Mouse (Mus musculus) skeletal muscle tissue, adult 2 months (tissue): ENCODE measurements at regions not wholly inside any gene's neighbourhood (a gene's known extent, or its start where the extent isn't known, plus 50 kb on each side); places are given as distances from the start of the nearest gene placed in this dataset.

Experiments
- DNase-seq: peaks from one replicate; pipeline ENCODE4 v3.0.0-alpha.2; 2012; ENCODE audit warnings: low read depth, low spot score

DNA sequence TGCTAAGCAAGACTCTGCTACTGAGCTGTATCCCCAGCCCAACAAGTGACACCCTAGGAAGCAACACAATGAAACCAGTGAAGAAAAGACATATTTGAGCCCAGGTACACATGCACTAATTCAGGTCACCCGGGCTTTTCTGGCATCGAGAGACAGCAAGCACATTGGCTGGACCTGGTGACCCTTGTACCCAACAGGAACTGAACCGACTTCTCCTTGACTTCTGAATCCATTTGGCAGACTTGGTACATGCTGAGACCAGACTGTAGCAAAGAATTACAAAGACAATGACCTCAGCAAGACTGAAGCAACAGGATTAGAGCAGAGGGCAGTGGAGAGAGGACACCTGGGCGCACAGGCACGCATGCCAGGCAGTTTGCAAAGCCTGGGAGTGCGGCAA lies 79.1 kb downstream of the Sema4f start:
- no peak for DNase-seq

DNA sequence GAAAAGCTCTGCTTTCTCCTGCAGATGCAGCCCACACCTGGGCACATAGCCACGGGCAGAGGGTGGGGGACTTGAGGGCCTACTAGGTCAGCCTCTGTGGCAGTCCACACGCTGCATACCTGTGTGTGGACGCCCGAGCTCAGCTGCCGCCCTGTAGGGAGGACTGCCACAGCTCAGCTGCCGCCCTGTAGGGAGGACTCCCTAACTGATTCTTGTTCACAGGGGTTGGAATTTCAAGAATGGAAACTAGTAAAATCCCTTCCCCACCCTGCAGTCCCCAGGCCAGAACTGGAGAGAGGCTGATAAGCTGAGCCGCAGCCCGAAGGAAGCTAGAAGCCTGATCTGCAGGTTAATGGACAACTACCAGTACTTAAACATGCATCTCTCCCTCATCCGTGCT lies 82.0 kb upstream of the Hk2 start:
- no peak for DNase-seq

DNA sequence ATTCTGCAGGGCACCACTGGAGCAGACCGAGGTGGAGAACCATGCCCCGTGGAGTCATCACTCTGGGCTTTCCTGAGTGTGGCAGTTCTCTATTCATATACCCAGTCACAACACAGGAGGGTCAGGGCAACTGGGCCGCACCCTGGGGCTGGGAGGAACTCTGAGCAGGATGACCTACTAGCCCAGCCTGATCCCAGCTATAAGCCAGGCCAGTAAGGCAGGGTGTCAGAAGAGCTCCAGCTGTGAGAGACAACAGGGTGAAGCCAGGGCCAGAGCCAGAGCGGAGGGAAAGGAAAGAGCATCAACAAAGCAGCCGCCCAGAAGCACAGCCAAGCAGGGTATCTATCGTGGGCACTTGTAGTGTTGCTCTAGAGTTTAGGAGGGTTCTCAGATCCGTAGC lies 81.1 kb upstream of the Hk2 start:
- DNase-seq: no peak

- DNase-seq: no peak
These were observed 80.5 kb upstream of the Hk2 start for GRCm38 (mm10) chr6:82854780-82855179.

- DNase-seq: peak; percentile 87
These were observed 80.1 kb upstream of the Hk2 start for GRCm38 (mm10) chr6:82854338-82854737.

GRCm38 (mm10) chr6:82853076-82853475 lies 78.8 kb upstream of the Hk2 start:
- DNase-seq: no peak

DNA sequence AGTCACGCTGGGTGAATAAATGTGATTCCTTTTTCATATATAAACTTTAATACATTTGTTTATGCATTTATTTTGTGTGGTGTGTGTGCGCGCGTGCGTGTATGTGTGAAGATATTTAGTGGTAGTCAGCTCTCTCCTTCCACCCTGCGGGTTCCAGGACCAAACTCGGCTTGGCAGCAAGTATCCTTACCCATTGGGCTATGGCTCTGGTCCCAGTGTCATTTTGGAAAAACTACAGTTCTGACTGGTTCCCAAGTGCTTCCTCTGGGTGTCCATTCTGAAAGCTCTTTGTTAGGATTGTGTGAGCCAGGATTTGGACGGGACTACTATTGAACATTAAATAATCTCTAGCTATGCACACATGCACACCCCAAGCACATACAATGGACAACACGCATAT lies 76.3 kb upstream of the Hk2 start:
- no peak for DNase-seq

- no peak for DNase-seq
These were observed 73.3 kb upstream of the Hk2 start for GRCm38 (mm10) chr6:82847598-82847997.

- no peak for DNase-seq
These were observed 72.4 kb upstream of the Hk2 start for GRCm38 (mm10) chr6:82846587-82847150.

GRCm38 (mm10) chr6:82844432-82844831 lies 70.2 kb upstream of the Hk2 start:
- DNase-seq: no peak

DNA sequence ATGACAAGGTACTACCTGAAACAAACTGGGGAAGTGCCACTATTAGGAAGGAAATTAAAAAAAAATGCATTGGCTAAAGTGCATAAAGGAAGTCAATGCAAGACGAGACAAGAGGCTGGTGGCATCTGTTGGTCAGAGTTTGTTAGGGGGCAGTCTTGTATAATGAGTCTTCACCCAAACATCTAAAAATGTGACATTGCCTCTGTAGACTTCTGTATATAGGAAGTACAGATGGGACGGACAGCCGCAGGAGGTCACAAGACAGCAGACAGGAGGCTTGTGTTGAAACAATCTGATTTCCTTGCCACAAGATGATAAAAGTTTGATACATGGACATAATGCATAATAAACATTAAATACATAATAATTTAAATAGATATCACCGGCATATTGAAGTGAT lies 69.6 kb upstream of the Hk2 start:
- DNase-seq: no peak

DNA sequence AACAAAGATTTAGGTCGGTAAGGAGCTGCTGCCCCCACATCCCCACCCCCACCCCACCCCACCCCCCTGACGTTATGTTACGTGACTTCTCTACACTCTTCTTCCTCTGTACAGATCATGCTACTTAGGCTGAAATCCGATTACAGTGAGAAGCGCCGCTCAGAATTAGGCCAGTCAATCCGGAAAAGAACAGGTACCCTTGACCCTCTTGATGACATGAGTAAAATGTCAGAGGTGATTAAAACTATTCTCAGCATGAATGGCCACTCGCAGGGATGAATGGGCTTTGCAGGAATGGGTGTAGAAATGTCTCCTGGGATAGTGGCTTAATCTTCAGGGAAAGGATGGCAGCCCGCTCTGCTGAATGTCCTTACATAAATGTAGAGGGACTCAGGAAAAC lies 63.0 kb upstream of the Hk2 start:
- DNase-seq: no peak

DNA sequence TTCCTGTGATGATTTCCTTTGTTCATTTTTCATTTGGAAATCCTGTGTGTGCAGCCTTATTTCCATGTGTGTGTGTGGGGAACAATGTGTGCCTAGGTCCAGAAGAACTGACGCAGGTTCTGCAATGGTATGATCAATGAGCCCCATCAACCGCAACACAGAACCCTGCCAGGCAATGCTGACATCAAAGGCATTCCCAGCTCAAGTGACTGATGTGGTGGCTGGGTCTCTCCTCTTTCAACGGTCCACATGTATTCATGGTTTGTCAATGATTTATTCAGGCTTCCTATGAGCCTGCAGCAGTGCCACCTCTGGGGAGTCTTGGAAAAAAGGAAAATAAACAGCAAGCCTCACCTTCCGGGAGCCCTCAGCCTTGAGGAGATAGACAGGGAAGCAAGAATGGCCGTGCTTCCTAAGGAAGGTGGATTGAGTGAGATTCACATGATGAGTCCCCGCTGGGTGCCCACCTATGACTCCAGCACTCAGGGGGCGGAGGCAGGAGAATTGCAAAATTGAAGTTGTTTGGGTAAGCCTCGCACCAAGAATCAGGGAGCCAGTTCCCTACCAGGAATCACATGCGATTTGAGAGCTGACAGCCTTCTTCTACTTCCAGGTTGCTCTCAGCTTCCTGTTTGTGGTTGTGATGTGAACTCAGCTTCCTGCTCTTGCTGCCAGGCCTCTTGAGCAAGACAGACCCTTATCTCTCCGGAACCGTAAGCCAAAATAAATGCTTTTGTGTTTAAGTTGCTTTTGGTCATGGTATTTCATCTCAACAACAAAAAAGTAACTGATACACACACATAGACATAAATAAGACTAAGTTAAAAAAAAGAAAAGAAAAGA lies 61.2 kb upstream of the Hk2 start:
- no peak for DNase-seq

DNA sequence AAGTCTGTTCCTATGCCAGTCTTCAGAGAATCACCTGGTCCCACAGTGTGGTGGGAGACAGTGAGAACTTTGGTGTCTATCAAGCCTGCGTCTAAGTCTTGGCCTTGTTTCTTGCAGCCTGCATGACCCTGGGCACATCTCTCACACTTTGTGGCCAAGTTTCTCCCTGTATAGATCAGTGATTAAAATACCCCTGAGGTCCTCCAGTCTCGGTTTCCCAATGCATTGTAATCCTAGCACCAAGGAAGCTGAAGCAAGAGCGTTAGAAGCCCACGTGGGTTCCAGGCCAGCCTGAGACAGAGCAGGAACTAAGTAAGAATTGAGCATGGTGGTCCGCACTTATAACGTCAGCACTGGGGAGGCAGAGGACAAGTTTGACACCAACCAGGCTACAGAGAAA lies 59.6 kb upstream of the Hk2 start:
- no peak for DNase-seq

- no peak for DNase-seq
These were observed 57.0 kb upstream of the Hk2 start for GRCm38 (mm10) chr6:82831211-82831610.

DNA sequence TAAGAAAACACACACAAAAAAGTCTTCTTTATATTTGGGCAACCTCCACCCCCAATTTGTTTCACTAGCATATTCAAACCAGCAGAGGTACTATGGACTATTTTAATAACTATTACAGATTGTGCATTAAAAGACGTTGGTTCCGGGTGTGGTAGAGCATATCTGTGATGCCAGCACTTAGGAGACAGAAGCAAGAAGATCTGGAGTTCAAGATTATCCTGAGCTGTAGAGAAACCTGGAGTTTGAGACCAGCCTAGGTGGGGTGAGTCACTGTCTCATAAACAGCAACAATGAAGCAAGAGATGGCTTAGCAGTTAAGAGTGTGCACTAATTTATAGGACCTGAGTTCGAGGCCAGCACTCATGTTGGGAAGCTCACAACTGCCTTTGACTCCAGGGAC lies 50.4 kb upstream of the Hk2 start:
- DNase-seq: no peak

DNA sequence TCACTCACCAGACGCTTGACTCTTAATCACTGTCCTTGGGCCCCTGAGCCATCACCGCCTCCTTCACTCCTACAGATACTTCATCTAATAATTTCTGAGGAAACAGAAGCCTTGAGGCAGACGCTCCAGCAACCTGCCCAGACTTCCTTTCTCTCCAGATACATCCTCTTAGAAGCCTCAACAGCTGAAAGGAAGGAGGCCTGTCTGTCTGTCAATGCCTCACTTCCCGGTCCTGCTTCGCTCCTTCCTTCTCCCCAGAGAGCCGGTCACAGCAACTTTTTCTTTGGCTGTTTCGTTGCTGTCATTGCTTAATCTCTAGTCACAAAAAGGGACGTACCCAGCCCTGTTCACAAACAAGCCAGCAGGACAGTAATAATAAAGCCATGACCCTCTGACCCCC lies 50.0 kb upstream of the Hk2 start:
- no peak for DNase-seq
